Mouse (Mus musculus) liver, embryonic 12.5 days (tissue): Measurements from ENCODE around the gene Cwc25. TPM values are rescaled to one million over a fixed set of nuclear protein-coding genes. Genes with fewer than 3 reads are reported as not detected.

Experiments
- ATAC-seq: fragments of 200-750 bp; cut with Nextera tagmentation; 2 replicates; pipeline ENCODE4 v1.8.0; 2017; ENCODE audit warnings: moderate number of reproducible peaks, mild to moderate bottlenecking, moderate library complexity
- H3K27ac ChIP-seq: fragments of 300-500 bp; sonication (generic); 2 replicates; pipeline ENCODE4 v1.5.1; 2016; ENCODE audit warnings: mild to moderate bottlenecking
- H3K27me3 ChIP-seq: fragments of 300-500 bp; sonication (generic); replicated peaks from 2 replicates; pipeline ENCODE4 v1.6.1; 2016; ENCODE audit warnings: mild to moderate bottlenecking, moderate library complexity
- H3K36me3 ChIP-seq: fragments of 300-500 bp; sonication (generic); 2 replicates; pipeline ENCODE4 v1.6.1; 2016; ENCODE audit warnings: mild to moderate bottlenecking, moderate library complexity
- H3K4me1 ChIP-seq: fragments of 300-500 bp; sonication (generic); 2 replicates; pipeline ENCODE4 v1.6.1; 2016
- H3K4me2 ChIP-seq: fragments of 300-500 bp; sonication (generic); 2 replicates; pipeline ENCODE4 v1.6.1; 2016; ENCODE audit warnings: mild to moderate bottlenecking, moderate library complexity
- H3K4me3 ChIP-seq: fragments of 300-500 bp; sonication (generic); 2 replicates; pipeline ENCODE4 v1.5.1; 2016; ENCODE audit warnings: mild to moderate bottlenecking, moderate library complexity
- H3K9ac ChIP-seq: fragments of 300-500 bp; sonication (generic); 2 replicates; pipeline ENCODE4 v1.6.1; 2016; ENCODE audit warnings: mild to moderate bottlenecking, moderate library complexity
- H3K9me3 ChIP-seq: fragments of 300-500 bp; sonication (generic); replicated peaks from 2 replicates; pipeline ENCODE4 v1.6.1; 2016; ENCODE audit warnings: mild to moderate bottlenecking, moderate library complexity
- WGBS: fragments of 180-500 bp; shearing (Covaris S2); methylation state at CpG from one replicate; pipeline ENCODE4 v1.1.7; 2016; ENCODE audit not compliant: insufficient replicate concordance; 5-methylcytosine and 5-hydroxymethylcytosine counted together
- polyA plus RNA-seq: library from polyadenylated mRNA; unstranded; fragments of >200 nt; fragmentation: Nextera tagmentation; extraction: Ambion mirVana; gene quantifications from 2 replicates; pipeline ENCODE4 v1.2.1, GENCODE M21; 2016

Gene Cwc25
- polyA plus RNA-seq, 1 experiment from 2014 or later = 10.7 TPM

- Histone ChIP-seq H3K4me3 (peak overlapping the region; percentile 89), H3K9me3 (no peaks in the 10 kb centered on the region), H3K27me3 (peaks cover 48% of the 10 kb centered on the region), H3K27ac (no peak overlapping the region), H3K9ac (peak overlapping the region; percentile 75; the same call in 1 of the 2 replicates), H3K4me1 (peaks cover 70% of the 10 kb centered on the region), H3K4me2 (peak overlapping the region; percentile 96), H3K36me3 (peaks cover 26% of the 10 kb centered on the region)
- WGBS = 35% methylated on average over 15 of the region's 15 CpGs
- ATAC-seq = no peak
Measured at GRCm38 (mm10) chr11:97701581-97702392, 64.6 kb downstream of the Cwc25 start.

GRCm38 (mm10) chr11:97700746-97701580, 65.4 kb downstream of the Cwc25 start:
- Histone ChIP-seq H3K4me2 (peak overlapping the region; percentile 96), H3K27ac (peak overlapping the region; percentile 76), H3K9ac (peak overlapping the region; percentile 72), H3K9me3 (no peaks in the 10 kb centered on the region), H3K36me3 (peaks cover 18% of the 10 kb centered on the region), H3K4me1 (peaks cover 76% of the 10 kb centered on the region), H3K27me3 (peaks cover 48% of the 10 kb centered on the region), H3K4me3 (peak overlapping the region; percentile 64)
- WGBS = 18% methylated on average over 30 of the region's 30 CpGs
- ATAC-seq = no peak

- under 1% methylated on average over 85 of the region's 85 CpGs for WGBS
- H3K4me3 ChIP-seq = peak within 1 kb of the TSS; percentile 64
- no peak for ATAC-seq
- peaks cover 54% of the 10 kb centered on the region for H3K27me3 ChIP-seq
- peak within 1 kb of the TSS; percentile 76 for H3K27ac ChIP-seq
- peaks cover 79% of the 10 kb centered on the region for H3K4me1 ChIP-seq
- no peaks in the 10 kb centered on the region for H3K9me3 ChIP-seq
- H3K36me3 ChIP-seq = peaks cover 10% of the 10 kb centered on the region; the same call in 1 of the 2 replicates
- peak within 1 kb of the TSS; percentile 72 for H3K9ac ChIP-seq
- H3K4me2 ChIP-seq = peak within 1 kb of the TSS; percentile 96
Measured at GRCm38 (mm10) chr11:97700003-97700745, 66.2 kb downstream of the Cwc25 start, which contains the start of gene Pcgf2. TSS of gene Pcgf2 (minus strand) at chr11:97700497.

- H3K9ac ChIP-seq = peak overlapping the region; percentile 72
- H3K27me3 ChIP-seq = peaks cover 56% of the 10 kb centered on the region
- 0% methylated on average over 5 of the region's 9 CpGs for WGBS
- H3K4me3 ChIP-seq = peak overlapping the region; percentile 64
- no peaks in the 10 kb centered on the region for H3K9me3 ChIP-seq
- peaks cover 79% of the 10 kb centered on the region for H3K4me1 ChIP-seq
- ATAC-seq = no peak
- peaks cover 4% of the 10 kb centered on the region; the same call in 1 of the 2 replicates for H3K36me3 ChIP-seq
- peak overlapping the region; percentile 96 for H3K4me2 ChIP-seq
- H3K27ac ChIP-seq = peak overlapping the region; percentile 76
Measured at GRCm38 (mm10) chr11:97699626-97700002, 66.7 kb downstream of the Cwc25 start.

- Histone ChIP-seq H3K36me3 (no peaks in the 10 kb centered on the region), H3K4me3 (peak overlapping the region; percentile 64), H3K9me3 (no peaks in the 10 kb centered on the region), H3K4me1 (peaks cover 76% of the 10 kb centered on the region), H3K9ac (peak overlapping the region; percentile 72), H3K27ac (peak overlapping the region; percentile 76), H3K4me2 (peak overlapping the region; percentile 96), H3K27me3 (peaks cover 56% of the 10 kb centered on the region)
- under 1% methylated on average over 63 of the region's 63 CpGs for WGBS
- no peak for ATAC-seq
Measured at GRCm38 (mm10) chr11:97698741-97699611, 67.4 kb downstream of the Cwc25 start.

- no peaks in the 10 kb centered on the region for H3K9me3 ChIP-seq
- peak overlapping the region; percentile 51; the same call in 1 of the 2 replicates for H3K27ac ChIP-seq
- peak overlapping the region; percentile 96 for H3K4me2 ChIP-seq
- peaks cover 56% of the 10 kb centered on the region for H3K27me3 ChIP-seq
- no peaks in the 10 kb centered on the region for H3K36me3 ChIP-seq
- 18% methylated on average over 14 of the region's 14 CpGs for WGBS
- peak overlapping the region; percentile 72 for H3K9ac ChIP-seq
- H3K4me3 ChIP-seq = peak overlapping the region; percentile 64
- peaks cover 72% of the 10 kb centered on the region for H3K4me1 ChIP-seq
- ATAC-seq = no peak
Measured at GRCm38 (mm10) chr11:97697891-97698529, 68.3 kb downstream of the Cwc25 start.

- no peak overlapping the region for H3K27ac ChIP-seq
- peak overlapping the region; percentile 96 for H3K4me2 ChIP-seq
- 62% methylated on average over 11 of the region's 11 CpGs for WGBS
- H3K9ac ChIP-seq = no peak overlapping the region
- peaks cover 72% of the 10 kb centered on the region for H3K4me1 ChIP-seq
- H3K36me3 ChIP-seq = no peaks in the 10 kb centered on the region
- H3K27me3 ChIP-seq = peaks cover 56% of the 10 kb centered on the region
- H3K9me3 ChIP-seq = no peaks in the 10 kb centered on the region
- no peak for ATAC-seq
- H3K4me3 ChIP-seq = peak overlapping the region; percentile 64; the same call in 1 of the 2 replicates
Measured at GRCm38 (mm10) chr11:97697199-97697890, 69.0 kb downstream of the Cwc25 start.

GRCm38 (mm10) chr11:97696669-97697068, 69.7 kb downstream of the Cwc25 start:
- Histone ChIP-seq H3K4me1 (peaks cover 67% of the 10 kb centered on the region), H3K36me3 (peaks cover 6% of the 10 kb centered on the region; the same call in 1 of the 2 replicates), H3K9me3 (no peaks in the 10 kb centered on the region), H3K27me3 (peaks cover 51% of the 10 kb centered on the region), H3K27ac (no peak overlapping the region), H3K4me3 (no peak overlapping the region), H3K4me2 (no peak overlapping the region), H3K9ac (no peak overlapping the region)
- 77% methylated on average over 8 of the region's 8 CpGs for WGBS
- ATAC-seq = no peak

GRCm38 (mm10) chr11:97695712-97696401, 70.5 kb downstream of the Cwc25 start:
- Histone ChIP-seq H3K4me2 (no peak overlapping the region), H3K36me3 (peaks cover 14% of the 10 kb centered on the region), H3K27ac (no peak overlapping the region), H3K9me3 (no peaks in the 10 kb centered on the region), H3K4me1 (peaks cover 59% of the 10 kb centered on the region), H3K27me3 (peaks cover 43% of the 10 kb centered on the region), H3K9ac (no peak overlapping the region), H3K4me3 (no peak overlapping the region)
- ATAC-seq = no peak
- 61% methylated on average over 8 of the region's 9 CpGs for WGBS
